Mouse (Mus musculus): ENCODE measurements around the gene Sema6c.

The Sema6c gene

DNA sequence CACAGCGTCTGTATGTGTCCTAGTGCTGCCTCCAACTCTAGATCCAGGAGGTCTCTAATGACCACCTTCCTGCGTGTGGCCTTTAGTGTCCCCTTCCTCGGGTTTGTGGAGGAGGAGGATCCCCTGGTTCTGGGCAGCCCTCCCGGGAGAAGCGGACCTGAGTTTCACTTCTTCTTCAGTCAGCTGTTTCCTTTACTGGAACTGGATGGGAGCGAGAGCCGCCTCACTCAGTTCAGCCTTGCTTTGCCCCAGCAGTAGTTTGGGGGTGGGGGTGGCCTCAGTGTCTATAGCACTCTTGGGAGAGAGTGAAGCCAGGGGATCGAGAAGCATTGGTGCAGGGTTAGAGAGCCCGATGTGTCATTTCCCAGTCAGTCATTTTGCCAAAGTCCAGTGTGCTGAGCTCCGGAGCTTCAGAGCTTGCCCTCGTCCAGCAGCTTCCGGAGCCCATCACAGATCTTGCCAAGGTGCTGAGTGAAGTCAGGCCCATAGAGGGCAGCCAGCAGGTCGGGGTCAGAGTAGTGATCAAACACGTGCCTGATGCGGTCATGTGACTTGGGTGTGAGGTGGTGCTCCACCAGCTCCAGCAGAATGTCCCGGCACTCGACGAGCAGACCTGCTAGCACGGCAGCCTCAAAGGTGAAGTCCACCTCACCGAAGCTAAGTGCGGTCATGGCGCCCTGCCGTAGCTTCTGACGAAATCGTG is 20.5 kb upstream of the Sema6c start:
- no peak for TF ChIP-seq GATA4 (IDR thresholded peaks at IDR 0.05; ENCODE audit: insufficient replicate concordance, low read length)

GRCm38 (mm10) chr3:95140289-95140595 is 20.0 kb upstream of the Sema6c start:
- TF ChIP-seq GATA4 (IDR thresholded peaks at IDR 0.05; ENCODE audit: insufficient replicate concordance, low read length), result no peak

- no peak for TF ChIP-seq GATA4 (IDR thresholded peaks at IDR 0.05; ENCODE audit: insufficient replicate concordance, low read length)
These were observed 19.5 kb upstream of the Sema6c start for GRCm38 (mm10) chr3:95140795-95141194.

- TF ChIP-seq GATA4 (IDR thresholded peaks at IDR 0.05; ENCODE audit: insufficient replicate concordance, low read length), result no peak
These were observed 18.8 kb upstream of the Sema6c start for GRCm38 (mm10) chr3:95141474-95141873.

DNA sequence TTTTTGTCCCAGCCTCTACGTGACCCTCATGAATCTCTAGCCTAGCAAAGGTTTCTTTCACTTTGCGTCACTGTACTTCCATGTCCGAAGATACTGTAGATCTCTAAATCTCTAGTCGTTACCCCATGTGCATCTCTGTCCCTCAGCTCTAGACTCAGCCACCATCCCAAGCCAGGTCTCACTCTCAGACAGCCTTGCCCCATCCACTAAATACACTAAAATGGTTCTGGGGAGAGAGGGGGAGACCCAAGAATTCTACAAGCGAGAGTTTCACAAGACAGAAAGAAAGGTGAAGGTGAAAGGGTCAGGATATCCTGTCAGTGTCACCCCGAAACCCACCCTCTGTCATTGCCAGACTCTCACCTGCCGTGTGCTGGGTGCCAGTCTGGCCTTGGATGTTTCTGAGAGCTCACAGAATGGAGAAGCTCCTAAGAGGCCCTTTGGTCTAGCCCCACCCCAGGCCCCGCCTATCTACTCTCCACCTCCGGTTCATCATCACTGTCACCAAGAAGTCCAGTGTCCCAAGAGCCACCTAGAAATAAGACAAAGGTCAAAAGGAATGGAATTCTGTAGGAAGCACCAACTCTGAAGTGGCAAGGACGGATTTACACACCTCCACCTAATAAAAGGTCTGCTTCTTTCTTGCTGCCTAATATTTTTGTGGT is 18.2 kb upstream of the Sema6c start, which contains the start of gene Tnfaip8l2:
Gene Tnfaip8l2, minus strand, starts transcription at position 409 of the 665 bp plus-strand sequence.
- TF ChIP-seq GATA4 (IDR thresholded peaks at IDR 0.05; ENCODE audit: insufficient replicate concordance, low read length), result no peak

- no peak for TF ChIP-seq GATA4 (IDR thresholded peaks at IDR 0.05; ENCODE audit: insufficient replicate concordance, low read length)
These were observed 17.6 kb upstream of the Sema6c start for GRCm38 (mm10) chr3:95142617-95143011.

DNA sequence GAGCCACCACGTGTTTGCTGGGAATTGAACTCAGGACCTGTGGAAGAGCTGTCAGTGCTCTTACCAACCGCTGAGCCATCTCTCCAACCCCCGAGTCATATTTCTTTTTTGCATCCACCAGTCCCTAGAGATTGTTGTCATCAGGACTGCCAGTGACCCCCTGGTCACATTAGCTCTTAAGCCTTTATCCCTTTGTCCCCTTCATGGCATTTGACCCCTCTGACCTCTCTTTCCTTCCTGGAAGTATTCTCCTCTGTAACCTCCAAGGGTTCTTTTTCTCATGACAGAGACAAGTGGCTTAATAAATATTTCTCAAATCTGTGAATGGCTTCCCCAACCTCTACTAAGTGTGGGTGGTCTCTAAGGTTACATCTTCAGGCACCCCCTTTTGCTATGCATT is 12.3 kb upstream of the Sema6c start:
- no peak for TF ChIP-seq GATA4 (IDR thresholded peaks at IDR 0.05; ENCODE audit: insufficient replicate concordance, low read length)

DNA sequence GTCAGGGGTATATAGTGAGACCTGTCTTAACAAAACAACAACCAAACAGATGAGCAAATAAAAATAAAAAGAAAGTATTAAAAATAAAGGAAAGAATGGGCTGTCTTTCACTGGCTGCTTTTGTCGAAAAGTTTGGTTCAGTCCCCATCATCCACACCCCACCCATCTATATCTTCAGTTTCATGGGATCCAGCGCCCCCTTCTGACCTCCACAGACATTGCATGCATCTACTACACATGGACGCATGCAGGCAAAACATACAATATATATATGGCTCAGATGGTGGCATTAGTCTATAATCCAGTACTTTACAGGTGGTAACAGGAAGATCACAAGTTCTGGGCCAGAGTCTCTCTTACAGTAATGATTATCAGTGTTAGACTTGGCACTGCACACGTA is 6.4 kb upstream of the Sema6c start:
- TF ChIP-seq GATA4 (IDR thresholded peaks at IDR 0.05; ENCODE audit: insufficient replicate concordance, low read length), result no peak

DNA sequence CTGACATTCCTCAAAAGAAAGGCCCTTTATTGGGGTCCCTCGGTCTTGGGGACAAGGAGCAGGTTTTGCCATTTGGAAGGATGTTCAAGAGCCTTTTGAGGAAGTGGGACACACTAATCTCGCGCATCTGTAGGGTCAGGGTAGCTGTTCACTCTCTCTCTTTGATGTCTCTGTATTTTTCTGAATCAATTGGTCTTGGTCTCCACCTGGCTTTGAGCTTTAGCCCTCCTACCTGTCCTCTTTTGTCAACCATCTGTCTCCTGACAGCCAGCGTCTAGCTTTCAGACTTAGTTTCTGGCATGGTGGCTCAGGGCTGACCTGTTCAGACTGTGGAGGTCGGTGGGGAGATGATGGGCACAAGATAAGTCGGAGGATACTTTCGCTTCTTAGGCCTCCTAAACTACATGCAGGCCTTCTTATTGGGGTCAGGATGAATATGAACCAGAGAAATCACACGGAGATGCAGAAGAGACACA is 708 bp upstream of the Sema6c start:
- TF ChIP-seq GATA4 (IDR thresholded peaks at IDR 0.05; ENCODE audit: insufficient replicate concordance, low read length), result no peak

DNA sequence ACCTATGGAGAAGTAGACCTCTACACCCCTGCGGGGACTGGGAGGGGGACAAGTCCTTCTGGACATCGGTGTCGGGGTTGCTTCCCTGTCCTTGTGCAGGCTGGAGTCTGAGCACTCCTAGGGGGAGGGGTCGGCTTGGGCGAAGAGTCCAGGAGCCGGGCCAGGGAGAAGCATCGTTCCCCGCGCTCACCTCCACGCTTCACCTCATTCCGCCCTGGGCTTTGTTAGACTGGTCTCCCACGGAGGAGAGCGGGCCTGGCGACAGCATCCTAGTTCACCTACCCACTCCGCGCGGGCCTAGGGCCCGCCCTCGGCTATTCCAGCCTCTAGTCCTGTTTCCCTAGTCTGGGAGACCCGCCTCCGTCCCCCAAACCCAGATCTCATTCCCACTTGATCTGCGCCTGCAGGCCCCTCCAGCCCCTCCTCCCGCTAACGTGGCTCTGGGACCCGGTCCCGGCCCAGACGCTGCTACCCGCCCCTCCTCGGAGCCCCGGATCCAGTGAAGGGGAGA is 839 bp downstream of the Sema6c start:
- no peak for TF ChIP-seq GATA4 (IDR thresholded peaks at IDR 0.05; ENCODE audit: insufficient replicate concordance, low read length)

DNA sequence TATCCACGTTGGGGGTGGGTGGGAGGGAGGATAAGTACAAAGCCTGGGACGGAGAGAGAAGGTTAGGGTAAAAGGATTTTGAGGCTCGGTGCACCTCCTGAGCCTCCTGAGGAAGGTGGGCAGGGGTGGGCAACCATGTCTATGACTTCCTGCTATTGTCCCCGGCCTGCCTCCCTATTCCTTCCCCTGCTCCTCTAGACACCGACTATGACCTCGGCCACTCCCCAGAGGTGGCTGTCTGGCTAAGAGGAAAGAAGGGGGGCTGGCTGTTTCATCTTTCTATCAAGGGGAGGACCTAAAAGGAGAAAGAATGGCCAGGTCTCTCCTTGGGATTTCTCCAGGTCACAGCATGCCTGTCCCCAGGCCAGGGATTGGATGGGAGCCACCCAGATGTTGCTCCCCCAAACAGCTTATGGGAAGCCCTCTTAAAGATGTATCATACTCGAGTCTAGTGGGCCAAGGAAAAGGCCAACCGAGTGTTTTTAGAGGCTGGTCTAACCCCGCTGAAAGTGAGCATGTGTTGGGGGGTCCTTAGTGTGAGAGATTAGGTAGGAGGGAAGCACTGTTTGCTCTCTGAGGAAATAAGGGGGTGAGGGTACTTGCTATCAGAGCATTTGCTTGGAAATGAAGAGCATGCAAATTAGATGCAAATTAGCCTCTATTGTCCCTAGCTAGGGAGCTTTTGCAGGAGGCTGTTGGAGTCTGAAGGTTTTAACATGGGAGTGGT is 1.5 kb downstream of the Sema6c start:
- TF ChIP-seq GATA4 (IDR thresholded peaks at IDR 0.05; ENCODE audit: insufficient replicate concordance, low read length), result no peak

- TF ChIP-seq GATA4 (IDR thresholded peaks at IDR 0.05; ENCODE audit: insufficient replicate concordance, low read length), result no peak
These were observed 2.0 kb downstream of the Sema6c start for GRCm38 (mm10) chr3:95162345-95162628.

DNA sequence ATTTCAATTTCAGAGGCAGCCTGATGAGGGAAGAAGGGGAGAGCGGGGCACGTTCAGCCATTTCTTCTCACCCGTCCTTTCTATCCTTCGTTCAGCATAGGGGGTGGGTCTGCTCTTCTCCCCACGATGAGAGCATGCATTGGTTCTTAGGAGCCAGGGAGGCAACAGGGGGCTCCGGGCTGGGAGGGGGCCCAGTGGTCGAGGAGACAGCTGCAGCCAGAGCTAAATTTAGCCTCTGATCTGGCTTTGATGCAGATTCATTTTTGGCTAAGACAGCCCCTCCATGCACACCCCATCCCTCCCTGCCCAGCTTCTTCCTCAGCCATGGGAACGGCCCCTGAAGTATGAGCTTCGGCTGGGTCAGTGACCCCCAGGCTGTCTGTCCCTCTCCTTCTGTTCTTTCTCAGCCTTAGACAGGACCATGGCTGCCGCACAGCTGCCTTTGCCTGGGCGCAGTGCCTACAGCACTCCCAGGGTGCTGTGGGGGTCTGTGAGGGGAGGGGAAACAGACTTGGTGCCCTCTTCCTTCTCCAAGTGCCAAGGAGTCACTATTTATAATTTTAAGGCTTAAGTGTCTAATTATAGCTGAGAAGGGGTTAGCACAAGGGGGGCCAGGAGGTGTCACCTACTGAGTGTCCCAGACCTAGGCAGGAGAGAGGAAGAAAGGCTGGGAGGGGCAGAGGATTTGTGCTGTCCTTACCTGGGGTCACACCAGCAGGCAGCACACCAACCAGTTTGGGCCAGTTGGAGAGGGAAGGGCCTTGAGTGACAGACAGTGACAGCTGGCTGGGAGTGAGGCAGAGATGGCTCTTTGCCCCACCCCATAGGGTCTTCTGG is 3.4 kb downstream of the Sema6c start:
- TF ChIP-seq GATA4 (IDR thresholded peaks at IDR 0.05; ENCODE audit: insufficient replicate concordance, low read length), result no peak

DNA sequence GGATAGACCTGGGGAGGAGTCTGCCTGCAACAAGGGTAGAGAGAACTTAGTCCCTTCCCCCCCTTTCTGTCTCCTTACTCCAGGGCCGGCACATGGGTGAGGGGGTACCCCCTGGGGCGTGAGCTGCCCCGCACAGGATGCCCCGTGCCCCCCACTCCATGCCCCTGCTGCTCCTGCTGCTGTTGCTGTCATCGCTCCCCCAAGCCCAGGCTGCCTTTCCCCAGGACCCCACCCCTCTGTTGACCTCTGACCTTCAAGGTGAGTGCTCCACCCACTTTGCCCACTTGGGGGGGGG is 3.9 kb downstream of the Sema6c start:
- TF ChIP-seq GATA4 (IDR thresholded peaks at IDR 0.05; ENCODE audit: insufficient replicate concordance, low read length), result no peak

- no peak for TF ChIP-seq GATA4 (IDR thresholded peaks at IDR 0.05; ENCODE audit: insufficient replicate concordance, low read length)
These were observed 4.6 kb downstream of the Sema6c start for GRCm38 (mm10) chr3:95164840-95165239.
